Mouse (Mus musculus): ENCODE results near the gene H2-Ob.

GRCm38 (mm10) chr17:34237741-34238140 is 962 bp upstream of the H2-Ob start:
- TF ChIP-seq CTCF (IDR thresholded peaks at IDR 0.05; ENCODE audit: low read depth, low read length) = no peak
- no peak for TF ChIP-seq POLR2A (IDR thresholded peaks at IDR 0.05; ENCODE audit: extremely low read depth, insufficient read depth, low read length)
